Mouse (Mus musculus) MEL (cell line): Measurements from ENCODE around the gene Fam222b.

ENCODE experiments used
- E2F4 ChIP-seq: IDR thresholded peaks from 2 replicates; pipeline ENCODE4 v1.6.1; 2011; ENCODE audit warnings: low read depth, low read length, improper control_type of control experiment, borderline replicate concordance
- ELF1 ChIP-seq: IDR thresholded peaks from 2 replicates; pipeline ENCODE4 v1.6.1; 2014; ENCODE audit warnings: low read depth, mild to moderate bottlenecking, inconsistent platforms, low read length, improper control_type of control experiment, moderate library complexity
- EP300 ChIP-seq, 2 experiments: IDR thresholded peaks; 2 replicates each; pipeline ENCODE4 v1.6.1; 2011; ENCODE audit warnings: improper control_type of control experiment in 2 of 2, low read length in 2 of 2, low read depth in 1 of 2, mild to moderate bottlenecking in 1 of 2
- MAX ChIP-seq: IDR thresholded peaks from 2 replicates; pipeline ENCODE4 v1.6.1; 2011; ENCODE audit warnings: low read length, improper control_type of control experiment
- POLR2A ChIP-seq, 2 experiments: IDR thresholded peaks; 2 replicates each; pipeline ENCODE4 v1.6.1; 2011 to 2012; ENCODE audit warnings: low read length in 2 of 2, mild to moderate bottlenecking in 2 of 2, control low read depth in 1 of 2, improper control_type of control experiment in 1 of 2, low read depth in 1 of 2, moderate library complexity in 1 of 2; ENCODE audit not compliant: control insufficient read depth in 1 of 2, insufficient read depth in 1 of 2, poor library complexity in 1 of 2
- RAD21 ChIP-seq: IDR thresholded peaks from 2 replicates; pipeline ENCODE4 v1.6.1; 2011; ENCODE audit warnings: mild to moderate bottlenecking, low read depth, low read length, improper control_type of control experiment
- TCF12 ChIP-seq: IDR thresholded peaks from 2 replicates; pipeline ENCODE4 v1.6.1; 2014; ENCODE audit warnings: low read depth, mild to moderate bottlenecking, inconsistent platforms, low read length, improper control_type of control experiment, moderate library complexity
- USF1 ChIP-seq: IDR thresholded peaks from 2 replicates; pipeline ENCODE4 v1.6.1; 2014; ENCODE audit warnings: low read depth, mild to moderate bottlenecking, inconsistent platforms, low read length, improper control_type of control experiment, moderate library complexity
- ZMIZ1 ChIP-seq: IDR thresholded peaks from 2 replicates; pipeline ENCODE4 v1.6.1; 2012; ENCODE audit warnings: low read depth, mild to moderate bottlenecking, inconsistent platforms, low read length, improper control_type of control experiment, moderate library complexity

DNA sequence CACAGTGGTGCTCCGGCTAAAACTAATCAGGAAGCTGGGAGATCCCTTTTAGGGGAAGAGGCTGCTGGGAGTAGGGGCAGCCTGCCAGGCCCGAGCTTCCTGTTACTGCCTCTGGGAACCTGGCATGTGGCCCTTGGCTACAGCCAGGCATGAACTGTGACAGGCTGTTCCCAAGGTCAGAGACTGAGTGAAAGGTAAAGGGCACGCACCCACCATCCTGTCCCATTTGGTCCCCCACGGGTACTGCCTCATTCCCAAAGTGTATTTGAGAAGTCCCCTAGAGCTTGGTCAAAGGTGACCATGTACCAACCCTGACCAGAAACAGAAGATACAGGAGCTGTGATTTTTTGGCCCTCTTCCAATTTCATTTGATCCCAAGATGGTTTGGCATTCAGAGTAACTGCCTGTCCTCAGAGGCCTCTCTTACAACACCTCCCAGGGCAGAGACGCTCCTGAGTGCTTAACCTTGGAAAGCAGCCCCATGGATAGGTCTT lies 49.7 kb upstream of the Fam222b start:
- no peak for TF ChIP-seq POLR2A (IDR thresholded peaks at IDR 0.05; ENCODE audit: control insufficient read depth in 1 of 2, insufficient read depth in 1 of 2, low read depth in 1 of 2, low read length in 2 of 2, poor library complexity in 1 of 2)
- TF ChIP-seq USF1 = no peak
- TF ChIP-seq EP300 (IDR thresholded peaks at IDR 0.05; ENCODE audit: low read depth in 1 of 2, low read length in 2 of 2) = 0 out of 4 replicates have a peak, but pooled peaks of 1 of the 2 experiments have one; percentile 9
- TF ChIP-seq ZMIZ1 = no peak
- no peak for TF ChIP-seq RAD21
- 0 out of 2 replicates have a peak, but pooled peaks have one; percentile 35 for TF ChIP-seq MAX
- 0 out of 2 replicates have a peak, but pooled peaks have one; percentile 16 for TF ChIP-seq ELF1
- TF ChIP-seq E2F4 = no peak
- TF ChIP-seq TCF12 = no peak
